Mouse (Mus musculus): ENCODE results near the gene Pik3r2.
A peak's percentile ranks its signal among the peaks of the same experiment; 100 is the strongest.

Gene Pik3r2

GRCm38 (mm10) chr8:70771217-70771616 is 5.3 kb downstream of the Pik3r2 start:
- DNase-seq, result no peak

GRCm38 (mm10) chr8:70770748-70771147 is 5.8 kb downstream of the Pik3r2 start:
- DNase-seq, result no peak

- no peak for DNase-seq
Observed at GRCm38 (mm10) chr8:70769858-70770257, 6.7 kb downstream of the Pik3r2 start.

GRCm38 (mm10) chr8:70769359-70769758 is 7.2 kb downstream of the Pik3r2 start:
- DNase-seq, result peak; percentile 99

GRCm38 (mm10) chr8:70768956-70769355 is 7.6 kb downstream of the Pik3r2 start:
- no peak for DNase-seq

- DNase-seq, result no peak
Observed at GRCm38 (mm10) chr8:70768231-70768776, 8.2 kb downstream of the Pik3r2 start.

GRCm38 (mm10) chr8:70767503-70767902 is 9.0 kb downstream of the Pik3r2 start:
- no peak for DNase-seq

GRCm38 (mm10) chr8:70766571-70767440 is 9.7 kb downstream of the Pik3r2 start:
- DNase-seq, result no peak

- DNase-seq, result no peak
Observed at GRCm38 (mm10) chr8:70765838-70766570, 10.5 kb downstream of the Pik3r2 start.

- no peak for DNase-seq
Observed at GRCm38 (mm10) chr8:70765329-70765728, 11.2 kb downstream of the Pik3r2 start.

GRCm38 (mm10) chr8:70764676-70765075 is 11.8 kb downstream of the Pik3r2 start:
- no peak for DNase-seq

- DNase-seq, result no peak
Observed at GRCm38 (mm10) chr8:70764026-70764425, 12.5 kb downstream of the Pik3r2 start.

GRCm38 (mm10) chr8:70763354-70763753 is 13.2 kb downstream of the Pik3r2 start:
- peak; percentile 74 for DNase-seq

GRCm38 (mm10) chr8:70762118-70762517 is 14.4 kb downstream of the Pik3r2 start:
- DNase-seq, result no peak

GRCm38 (mm10) chr8:70760775-70761406 is 15.6 kb downstream of the Pik3r2 start, which contains the start of gene Mpv17l2:
Mpv17l2 (minus strand) TSS chr8:70760946.
- peak; percentile 85 for DNase-seq

GRCm38 (mm10) chr8:70760350-70760749 is 16.2 kb downstream of the Pik3r2 start:
- DNase-seq, result no peak

GRCm38 (mm10) chr8:70758616-70759561 is 17.6 kb downstream of the Pik3r2 start:
- peak; percentile 29 for DNase-seq

- DNase-seq, result no peak
Observed at GRCm38 (mm10) chr8:70758308-70758615, 18.3 kb downstream of the Pik3r2 start.

- peak; percentile 34 for DNase-seq
Observed at GRCm38 (mm10) chr8:70757523-70758307, 18.8 kb downstream of the Pik3r2 start.

- no peak for DNase-seq
Observed at GRCm38 (mm10) chr8:70756476-70757040, 20.0 kb downstream of the Pik3r2 start.
